Mouse (Mus musculus) midbrain, embryonic 14.5 days (tissue): ENCODE measurements around the gene Areg. TPM values are rescaled to one million over a fixed set of nuclear protein-coding genes. Genes with fewer than 3 reads are reported as not detected.

Experiments
- polyA plus RNA-seq: library from polyadenylated mRNA; unstranded; fragments of >200 nt; fragmentation: Nextera tagmentation; extraction: Ambion mirVana; gene quantifications from 2 replicates; pipeline ENCODE4 v1.2.1, GENCODE M21; 2014

The Areg gene
- polyA plus RNA-seq, 1 experiment from 2014 or later, result not detected

Other genes starting within 250 kb of the Areg start
- gene Cxcl1, start 248.4 kb upstream of the Areg start, polyA plus RNA-seq, result not detected in 2 replicates
- gene Cxcl2, start 235.7 kb upstream of the Areg start, polyA plus RNA-seq, result not detected in 2 replicates
- 83.8 and 94.4 TPM in 2 replicates for gene Mthfd2l, start 208.5 kb upstream of the Areg start, polyA plus RNA-seq
- gene Epgn, start 112.1 kb upstream of the Areg start, polyA plus RNA-seq, result 0.28 TPM in 1 of 2 replicates, not detected in the other
- gene Ereg, start 65.0 kb upstream of the Areg start, polyA plus RNA-seq, result not detected in 2 replicates